Mouse (Mus musculus) cerebellum, adult 2 months (tissue): ENCODE measurements around the gene Ppp1r8. TPM values are rescaled to one million over a fixed set of nuclear protein-coding genes. Genes with fewer than 3 reads are reported as not detected.
"Not testable (repeated sequence)": the region's sequence is repeated elsewhere in the genome, so short reads cannot be mapped to it uniquely, and the experiment has no call there.

Source experiments
- DNase-seq, 2 experiments: peaks; one replicate each; pipeline ENCODE4 v3.0.0; 2021
- H3K27ac ChIP-seq: fragments of 200-500 bp; 2 replicates; pipeline ENCODE4 v1.5.1; 2012; ENCODE audit warnings: low read length, control low read depth, inconsistent platforms; ENCODE audit not compliant: insufficient read depth
- H3K27me3 ChIP-seq: fragments of 200-500 bp; 2 replicates; pipeline ENCODE4 v1.6.1; 2012; ENCODE audit warnings: inconsistent platforms, mild to moderate bottlenecking, low read length, moderate library complexity; ENCODE audit not compliant: control insufficient read depth, insufficient read depth
- H3K4me1 ChIP-seq: fragments of 200-500 bp; 2 replicates; pipeline ENCODE4 v1.6.1; 2011; ENCODE audit warnings: low read length; ENCODE audit not compliant: control insufficient read depth, insufficient read depth
- H3K4me3 ChIP-seq: fragments of 200-500 bp; replicated peaks from 2 replicates; pipeline ENCODE3; 2011; ENCODE audit warnings: mild to moderate bottlenecking, low read depth, low read length, control low read depth; ENCODE audit not compliant: insufficient read depth
- CTCF ChIP-seq: fragments of 200-500 bp; IDR thresholded peaks from 2 replicates; pipeline ENCODE4 v1.5.1; 2011; ENCODE audit warnings: low read depth, mild to moderate bottlenecking, control low read depth, low read length, moderate library complexity, borderline replicate concordance; ENCODE audit not compliant: insufficient read depth
- POLR2A ChIP-seq: fragments of 200-500 bp; IDR thresholded peaks from 2 replicates; pipeline ENCODE4 v1.6.1; 2011; ENCODE audit warnings: low read length, control low read depth, borderline replicate concordance; ENCODE audit not compliant: insufficient read depth
- WGBS: fragments of 180-500 bp; shearing (Covaris S2); methylation state at CpG from one replicate; pipeline ENCODE4 v1.1.7; 2018; 5-methylcytosine and 5-hydroxymethylcytosine counted together
- polyA plus RNA-seq: library from polyadenylated mRNA; depleted of rRNA; stranded (reverse); fragments of >200 nt; gene quantifications from 2 replicates; pipeline ENCODE4 v1.2.3, GENCODE M21; 2012

Gene Ppp1r8
- polyA plus RNA-seq, 1 experiment, result 67.6 TPM

DNA sequence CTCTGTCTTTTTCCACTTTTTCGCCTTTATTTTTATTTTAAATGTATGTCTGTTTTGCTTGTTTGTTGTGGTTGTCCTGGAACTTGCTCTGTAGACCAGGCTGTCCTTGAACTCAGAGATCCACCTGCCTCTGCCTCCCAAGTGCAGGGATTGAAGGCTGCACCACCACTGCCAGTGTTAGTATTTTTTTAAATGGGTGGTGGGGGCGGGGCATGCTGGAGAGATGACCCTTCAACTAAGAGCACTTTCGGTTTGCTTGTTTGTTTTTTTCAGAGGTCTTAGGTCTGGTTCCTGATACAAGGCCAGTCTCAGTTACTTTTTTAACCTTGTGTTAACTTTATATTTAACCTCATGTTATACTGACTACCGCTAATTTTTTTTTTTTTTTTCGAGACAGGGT, 37.8 kb downstream of the Ppp1r8 start:
- no peak overlapping the region for H3K27ac ChIP-seq
- no peaks in the 10 kb centered on the region; the same call in 1 of the 2 replicates for H3K27me3 ChIP-seq
- no peak for DNase-seq
- H3K4me1 ChIP-seq, result no peaks in the 10 kb centered on the region
- 76% methylated on average over 5 of the region's 5 CpGs for WGBS
- TF ChIP-seq CTCF, result no peak
- TF ChIP-seq POLR2A, result no peak
- H3K4me3 ChIP-seq, result no peak overlapping the region

DNA sequence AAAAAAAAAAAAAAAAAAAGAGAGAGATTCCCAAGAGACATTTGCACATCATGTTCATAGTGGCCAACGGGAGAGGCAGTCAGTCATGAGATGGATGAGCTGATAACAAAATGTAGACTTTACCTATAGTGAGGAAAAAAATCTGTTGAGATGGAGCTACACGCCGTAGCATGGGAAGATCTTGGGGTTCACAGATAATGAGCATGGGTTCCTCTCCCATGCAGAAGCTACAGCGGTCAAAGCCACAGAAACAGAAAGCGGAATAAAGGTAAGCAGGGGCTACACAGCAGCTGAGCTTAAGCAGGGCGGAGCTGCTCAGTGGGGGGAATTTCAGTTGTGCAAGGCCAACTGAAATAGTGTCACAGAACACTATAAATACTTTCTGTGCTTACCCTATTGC, 38.6 kb downstream of the Ppp1r8 start:
- TF ChIP-seq CTCF (no peak), POLR2A (no peak)
- no peak for DNase-seq
- H3K4me3 ChIP-seq, result no peak overlapping the region
- 90% methylated on average over 6 of the region's 6 CpGs for WGBS
- H3K4me1 ChIP-seq, result no peaks in the 10 kb centered on the region
- H3K27ac ChIP-seq, result no peak overlapping the region
- no peaks in the 10 kb centered on the region; the same call in 1 of the 2 replicates for H3K27me3 ChIP-seq

DNA sequence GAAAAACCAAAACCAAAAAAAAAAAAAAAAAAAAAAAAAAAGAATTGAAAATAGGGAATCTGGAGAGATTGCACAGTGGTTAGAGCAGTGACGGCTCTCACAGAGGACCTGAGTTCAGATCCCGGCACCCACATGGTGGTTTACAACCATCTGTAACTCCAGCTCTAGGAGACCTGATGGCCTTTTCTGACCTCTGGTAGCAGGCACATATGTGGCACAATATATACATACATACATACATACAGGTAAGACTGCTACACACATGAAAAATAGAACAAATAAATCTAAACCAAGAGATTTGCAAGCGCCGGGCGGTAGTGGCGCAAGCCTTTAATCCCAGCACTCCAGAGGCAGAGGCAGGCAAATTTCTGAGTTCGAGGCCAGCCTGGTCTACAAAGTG, 39.1 kb downstream of the Ppp1r8 start:
- no peaks in the 10 kb centered on the region; the same call in 1 of the 2 replicates for H3K27me3 ChIP-seq
- 97% methylated on average over 7 of the region's 7 CpGs for WGBS
- TF ChIP-seq CTCF (no peak), POLR2A (no peak)
- no peak overlapping the region for H3K4me3 ChIP-seq
- H3K27ac ChIP-seq, result no peak overlapping the region
- H3K4me1 ChIP-seq, result no peaks in the 10 kb centered on the region
- no peak for DNase-seq

DNA sequence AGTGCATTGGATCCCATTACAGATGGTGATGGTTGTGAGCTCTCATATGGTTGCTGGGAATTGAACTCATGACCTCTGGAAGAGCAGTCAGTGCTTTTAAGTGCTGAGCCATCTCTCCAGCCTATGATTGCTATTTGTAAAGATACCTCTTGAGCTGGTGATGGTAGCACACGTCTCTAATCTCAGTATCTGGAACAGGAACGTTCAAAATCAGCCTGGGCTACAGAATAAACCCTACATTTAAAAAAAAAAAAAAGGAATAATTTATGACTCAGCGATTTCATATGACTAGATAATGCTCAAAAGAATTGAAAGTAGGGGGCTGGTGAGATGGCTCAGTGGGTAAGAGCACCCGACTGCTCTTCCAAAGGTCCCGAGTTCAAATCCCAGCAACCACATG, 39.8 kb downstream of the Ppp1r8 start:
- 88% methylated on average over 5 of the region's 5 CpGs for WGBS

DNA sequence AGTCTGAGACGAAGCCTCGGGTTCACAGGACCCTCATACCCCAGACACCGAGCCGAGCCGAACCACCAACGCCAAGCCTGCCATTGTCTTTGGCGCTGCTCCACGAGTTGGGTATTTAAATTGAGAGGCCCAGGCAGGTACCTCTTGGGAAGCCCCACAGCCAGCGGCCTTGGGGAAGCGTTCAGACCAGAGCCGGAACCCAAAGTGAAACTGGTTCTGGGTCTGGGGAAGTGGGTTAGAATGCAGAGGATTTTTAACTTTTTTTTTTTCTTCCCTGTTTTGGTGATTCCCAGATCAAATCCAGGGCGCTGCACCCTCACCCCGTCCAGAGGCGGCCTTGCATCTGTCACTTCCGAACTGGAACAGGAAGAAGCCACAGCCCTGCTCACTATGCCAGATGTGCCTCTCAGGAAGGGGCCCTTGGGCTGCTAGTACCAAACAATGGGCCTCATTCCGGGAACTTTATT, 40.8 kb downstream of the Ppp1r8 start:
- H3K27ac ChIP-seq, result no peak overlapping the region
- H3K27me3 ChIP-seq, result no peaks in the 10 kb centered on the region; the same call in 1 of the 2 replicates
- H3K4me1 ChIP-seq, result no peaks in the 10 kb centered on the region
- TF ChIP-seq CTCF (no peak), POLR2A (no peak)
- DNase-seq, result no peak
- no peak overlapping the region for H3K4me3 ChIP-seq
- 62% methylated on average over 16 of the region's 16 CpGs for WGBS

More for the DNA sequence above, 39.8 kb downstream of the Ppp1r8 start:
- DNase-seq, result no peak
- Histone ChIP-seq H3K4me1 (no peaks in the 10 kb centered on the region), H3K4me3 (no peak overlapping the region), H3K27ac (no peak overlapping the region), H3K27me3 (no peaks in the 10 kb centered on the region; the same call in 1 of the 2 replicates)
- TF ChIP-seq CTCF (no peak), POLR2A (no peak)

DNA sequence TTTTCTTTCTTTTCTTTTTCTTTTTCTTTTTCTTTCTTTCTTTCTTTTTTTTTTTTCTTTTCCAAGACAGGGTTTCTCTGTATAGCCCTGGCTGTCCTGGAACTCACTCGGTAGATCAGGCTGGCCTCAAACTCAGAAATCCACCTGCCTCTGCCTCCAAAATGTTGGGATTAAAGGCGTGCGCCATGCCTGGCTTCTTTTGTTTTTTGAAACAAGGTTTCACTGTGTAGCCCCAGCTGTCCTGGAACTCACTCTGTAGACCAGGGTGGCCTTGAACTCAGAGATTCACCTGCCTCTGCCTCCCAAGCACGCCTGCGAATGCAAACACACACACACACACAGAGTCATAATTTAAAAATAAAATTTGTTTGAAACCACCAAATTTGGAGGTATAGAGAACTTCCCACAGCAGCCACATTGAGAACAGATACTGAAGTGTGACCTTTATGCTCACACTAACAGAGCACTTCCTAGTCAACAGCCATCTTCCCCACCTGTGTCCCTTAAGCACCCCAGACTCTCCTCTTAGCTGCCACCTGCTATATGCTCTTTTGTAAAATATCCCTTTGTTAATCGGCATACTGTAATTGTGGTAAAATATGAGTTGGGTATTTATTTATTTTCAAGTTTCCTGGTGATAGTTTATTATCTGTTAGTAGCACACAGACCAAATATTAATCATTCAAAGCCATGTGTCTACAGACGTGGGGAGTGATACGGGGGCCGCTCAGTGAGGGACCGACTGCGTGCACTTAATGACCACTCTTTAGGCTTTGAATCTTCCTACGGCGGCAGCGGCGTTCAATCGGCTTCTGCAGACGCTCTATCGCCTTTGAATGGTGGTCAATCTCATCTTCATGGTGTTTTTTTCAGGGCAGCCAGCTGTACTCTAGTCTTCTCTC, 41.5 kb downstream of the Ppp1r8 start:
- Histone ChIP-seq H3K27ac (no peak overlapping the region), H3K4me1 (no peaks in the 10 kb centered on the region), H3K4me3 (no peak overlapping the region), H3K27me3 (no peaks in the 10 kb centered on the region; the same call in 1 of the 2 replicates)
- TF ChIP-seq POLR2A, result no peak
- TF ChIP-seq CTCF, result no peak
- 87% methylated on average over 18 of the region's 18 CpGs for WGBS
- no peak for DNase-seq

DNA sequence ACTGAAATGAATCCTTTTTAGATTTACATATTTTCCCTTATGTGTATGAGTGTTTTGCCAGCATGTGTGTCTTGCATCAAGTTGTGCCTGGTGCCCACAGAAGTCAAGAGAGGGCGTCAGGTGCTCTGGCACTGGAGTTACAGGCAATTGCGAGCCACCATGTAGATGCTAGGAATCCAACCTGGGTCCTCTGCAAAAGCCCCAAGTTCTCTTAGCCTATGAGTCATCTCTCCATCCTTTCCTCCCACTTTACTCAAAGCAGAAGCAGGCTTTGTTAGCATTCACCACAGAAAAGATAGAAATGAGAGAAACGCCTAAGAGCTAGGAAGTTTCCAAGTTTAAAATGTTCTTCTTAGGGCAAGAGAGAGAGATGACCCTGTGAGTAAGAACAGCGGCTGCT, 43.1 kb downstream of the Ppp1r8 start:
- no peak overlapping the region for H3K27ac ChIP-seq
- no peak for DNase-seq
- 87% methylated on average over 4 of the region's 4 CpGs for WGBS
- H3K4me1 ChIP-seq, result no peaks in the 10 kb centered on the region
- no peak overlapping the region for H3K4me3 ChIP-seq
- H3K27me3 ChIP-seq, result no peaks in the 10 kb centered on the region; the same call in 1 of the 2 replicates
- no peak for TF ChIP-seq CTCF

DNA sequence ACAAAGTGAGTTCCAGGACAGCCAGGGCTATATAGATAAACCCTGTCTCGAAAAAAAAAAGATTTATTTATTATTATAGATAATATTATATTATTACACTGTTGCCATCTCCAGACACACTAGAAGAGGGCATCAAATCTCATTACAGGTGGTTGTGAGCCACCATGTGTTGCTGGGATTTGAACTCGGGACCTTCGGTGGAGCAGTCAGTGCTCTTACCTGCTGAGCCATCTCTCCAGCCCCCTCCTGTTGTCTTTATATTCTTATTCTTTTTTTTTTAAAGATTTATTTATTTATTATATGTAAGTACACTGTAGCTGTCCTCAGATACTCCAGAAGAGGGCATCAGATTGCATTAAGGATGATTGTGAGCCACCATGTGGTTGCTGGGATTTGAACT, 44.3 kb downstream of the Ppp1r8 start:
- DNase-seq, H3K27ac ChIP-seq, H3K4me1 ChIP-seq, H3K4me3 ChIP-seq, H3K27me3 ChIP-seq: not testable (repeated sequence)
- WGBS, result 76% methylated on average over 3 of the region's 3 CpGs
